Mouse (Mus musculus): ENCODE data around the gene Ctcf. TPM values are rescaled to one million over a fixed set of nuclear protein-coding genes. Genes with fewer than 3 reads are reported as not detected.

The Ctcf gene
- polyA plus RNA-seq, 1 experiment from 2014 or later = 42.2 TPM

GRCm38 (mm10) chr8:105694051-105694799 is 57.9 kb downstream of the Ctcf start:
- peak overlapping the region; percentile 45 for H3K4me3 ChIP-seq (ENCODE audit: low read depth, low read length)
- peak overlapping the region; percentile 11; the same call in 1 of the 2 replicates for H3K9ac ChIP-seq (ENCODE audit: low read depth, low read length)
- H3K27me3 ChIP-seq (replicated peaks; ENCODE audit: control insufficient read depth, insufficient read depth, low read length) = peaks cover 3% of the 10 kb centered on the region; the same call in 1 of the 2 replicates
- H3K4me1 ChIP-seq (replicated peaks; ENCODE audit: control insufficient read depth, insufficient read depth, low read length) = peaks cover 5% of the 10 kb centered on the region; the same call in 1 of the 2 replicates
- H3K9me3 ChIP-seq (ENCODE audit: control insufficient read depth) = no peaks in the 10 kb centered on the region
- 0 out of 2 replicates have a peak, but pooled peaks have one; percentile 19 for TF ChIP-seq CTCF (IDR thresholded peaks at IDR 0.05; ENCODE audit: low read depth)
- 17% methylated on average over 38 of the region's 40 CpGs for WGBS
- peaks cover 25% of the 10 kb centered on the region; the same call in 1 of the 2 replicates for H3K36me3 ChIP-seq (ENCODE audit: control insufficient read depth, insufficient read depth)
- no peak overlapping the region for H3K27ac ChIP-seq (ENCODE audit: low read depth, low read length)
- peak overlapping the region; percentile 95 for H3K4me2 ChIP-seq (replicated peaks; ENCODE audit: low read depth)
- ATAC-seq = peak; percentile 17; the same call in 1 of the 2 replicates

DNA sequence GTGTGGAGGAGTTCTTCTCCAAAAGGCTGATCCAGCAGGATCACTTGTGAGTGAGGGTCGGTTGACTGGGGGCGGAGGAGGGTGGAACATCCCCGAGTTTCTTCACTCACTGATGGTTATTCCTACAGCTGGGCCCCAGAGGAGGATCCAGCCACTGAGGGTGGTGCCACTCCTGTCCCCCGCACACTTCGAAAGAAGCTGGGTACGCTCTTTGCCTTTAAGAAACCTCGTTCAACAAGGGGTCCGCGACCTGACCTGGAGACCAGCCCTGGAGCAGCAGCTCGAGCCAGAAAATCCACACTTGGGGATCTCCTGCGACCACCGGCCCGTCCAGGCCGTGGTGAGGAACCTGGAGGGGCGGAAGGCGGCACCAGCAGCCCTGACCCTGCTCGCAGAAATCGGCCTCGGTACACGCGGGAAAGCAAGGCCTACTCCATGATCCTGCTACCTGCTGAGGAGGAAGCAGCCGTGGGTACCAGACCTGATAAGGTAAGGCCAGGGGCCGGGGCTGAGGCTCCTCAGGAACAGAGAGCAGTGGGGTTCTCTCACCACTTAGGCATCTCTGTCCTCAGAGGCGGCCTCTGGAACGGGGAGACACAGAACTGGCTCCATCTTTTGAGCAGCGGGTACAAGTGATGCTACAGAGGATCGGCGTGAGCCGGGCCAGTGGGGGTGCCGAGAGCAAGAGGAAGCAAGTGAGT is 58.9 kb downstream of the Ctcf start:
- Histone ChIP-seq H3K9ac (ENCODE audit: low read depth, low read length) (no peak overlapping the region), H3K27me3 (replicated peaks; ENCODE audit: control insufficient read depth, insufficient read depth, low read length) (peaks cover 3% of the 10 kb centered on the region; the same call in 1 of the 2 replicates), H3K36me3 (ENCODE audit: control insufficient read depth, insufficient read depth) (peaks cover 25% of the 10 kb centered on the region; the same call in 1 of the 2 replicates), H3K4me2 (replicated peaks; ENCODE audit: low read depth) (no peak overlapping the region), H3K4me1 (replicated peaks; ENCODE audit: control insufficient read depth, insufficient read depth, low read length) (peaks cover 5% of the 10 kb centered on the region; the same call in 1 of the 2 replicates), H3K9me3 (ENCODE audit: control insufficient read depth) (no peaks in the 10 kb centered on the region), H3K27ac (ENCODE audit: low read depth, low read length) (no peak overlapping the region), H3K4me3 (ENCODE audit: low read depth, low read length) (no peak overlapping the region)
- 80% methylated on average over 30 of the region's 30 CpGs for WGBS
- no peak for TF ChIP-seq CTCF (IDR thresholded peaks at IDR 0.05; ENCODE audit: low read depth)
- no peak for ATAC-seq

DNA sequence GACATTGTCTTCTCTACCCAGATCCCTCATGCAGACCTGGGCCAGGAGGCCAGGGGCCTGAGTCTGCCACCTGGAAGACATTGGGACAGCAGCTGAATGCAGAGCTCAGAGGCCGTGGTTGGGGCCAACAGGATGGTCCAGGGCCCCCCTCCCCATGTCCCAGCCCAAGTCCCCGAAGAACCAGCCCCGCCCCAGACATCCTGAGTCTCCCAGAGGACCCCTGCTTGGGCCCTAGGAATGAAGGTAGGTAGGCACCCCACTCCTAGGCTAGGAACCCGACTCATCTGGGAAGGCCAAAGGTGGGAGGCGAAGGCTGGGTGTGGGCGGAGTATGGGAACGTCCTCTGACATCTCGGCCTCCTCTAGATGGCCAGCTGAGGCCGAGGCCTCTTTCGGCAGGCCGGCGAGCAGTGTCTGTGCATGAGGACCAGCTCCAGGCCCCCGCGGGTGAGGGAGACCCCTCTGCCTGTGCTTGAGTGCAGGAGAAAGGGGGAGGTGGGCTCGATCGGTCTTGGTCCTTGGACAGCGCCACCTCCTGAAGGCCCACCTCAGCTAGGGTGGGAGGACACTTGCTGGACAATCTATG is 60.9 kb downstream of the Ctcf start:
- H3K36me3 ChIP-seq (ENCODE audit: control insufficient read depth, insufficient read depth) = peaks cover 25% of the 10 kb centered on the region; the same call in 1 of the 2 replicates
- no peak for TF ChIP-seq CTCF (IDR thresholded peaks at IDR 0.05; ENCODE audit: low read depth)
- WGBS = 90% methylated on average over 17 of the region's 17 CpGs
- peaks cover 3% of the 10 kb centered on the region; the same call in 1 of the 2 replicates for H3K27me3 ChIP-seq (replicated peaks; ENCODE audit: control insufficient read depth, insufficient read depth, low read length)
- no peak overlapping the region for H3K4me2 ChIP-seq (replicated peaks; ENCODE audit: low read depth)
- H3K9ac ChIP-seq (ENCODE audit: low read depth, low read length) = no peak overlapping the region
- H3K4me3 ChIP-seq (ENCODE audit: low read depth, low read length) = no peak overlapping the region
- H3K4me1 ChIP-seq (replicated peaks; ENCODE audit: control insufficient read depth, insufficient read depth, low read length) = peaks cover 5% of the 10 kb centered on the region; the same call in 1 of the 2 replicates
- H3K9me3 ChIP-seq (ENCODE audit: control insufficient read depth) = no peaks in the 10 kb centered on the region
- H3K27ac ChIP-seq (ENCODE audit: low read depth, low read length) = no peak overlapping the region
- ATAC-seq = no peak

DNA sequence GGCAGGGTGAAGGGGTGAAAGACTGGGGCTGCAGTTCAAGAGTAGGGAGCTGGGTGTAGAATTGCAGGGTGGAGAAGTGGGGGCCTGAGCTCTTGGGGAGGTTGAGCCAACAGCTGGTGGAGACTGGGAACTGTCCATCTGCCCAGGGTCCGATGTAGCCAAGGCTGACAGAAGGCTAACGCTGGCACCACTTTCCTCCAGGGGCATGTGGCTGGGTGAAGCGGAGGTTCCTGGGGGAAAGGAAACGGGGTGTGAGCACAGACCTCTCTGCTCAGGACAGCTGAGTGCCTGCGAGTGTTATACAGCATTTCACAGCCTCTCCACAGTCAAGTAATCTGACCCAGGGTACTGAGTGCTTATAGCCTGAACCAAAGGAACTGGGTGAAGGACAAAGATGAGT is 62.4 kb downstream of the Ctcf start:
- ATAC-seq = no peak
- no peak overlapping the region for H3K27ac ChIP-seq (ENCODE audit: low read depth, low read length)
- WGBS = 96% methylated on average over 5 of the region's 5 CpGs

DNA sequence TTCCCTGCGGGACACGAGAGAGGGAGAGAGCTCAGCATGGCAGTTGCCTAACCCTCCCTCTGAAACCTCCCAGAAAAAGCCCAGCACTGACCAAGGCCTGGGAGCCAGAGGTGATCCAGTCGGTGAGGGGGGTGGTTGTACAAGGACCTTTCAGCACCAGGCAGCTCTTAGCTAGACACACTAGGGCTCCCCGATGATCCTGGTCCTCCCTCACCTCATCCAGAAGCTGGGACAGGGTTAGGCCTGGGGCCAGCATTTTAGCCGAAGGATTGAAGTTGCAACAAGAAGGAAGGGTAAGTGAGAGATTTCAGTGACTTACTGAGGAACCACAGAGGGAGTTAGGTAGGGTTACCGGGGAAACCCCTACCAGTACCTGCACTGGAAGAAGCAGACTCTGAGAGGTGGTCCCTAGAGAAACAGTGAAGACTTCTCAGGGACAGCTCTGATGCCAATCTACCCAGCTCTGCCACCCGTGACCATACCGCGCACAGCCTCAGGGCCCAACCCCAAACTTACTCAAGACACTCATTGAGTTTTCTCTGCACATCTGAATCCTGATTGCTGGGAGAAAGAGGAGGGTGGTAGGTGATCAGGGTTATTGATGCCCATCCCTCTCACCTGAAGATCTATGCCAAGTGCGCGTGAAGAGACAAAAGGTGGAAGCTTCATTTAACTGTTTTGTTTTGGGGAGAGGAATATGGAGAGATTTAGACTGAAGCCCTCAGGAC is 63.3 kb downstream of the Ctcf start:
- Histone ChIP-seq H3K4me1 (replicated peaks; ENCODE audit: control insufficient read depth, insufficient read depth, low read length) (no peaks in the 10 kb centered on the region; the same call in 1 of the 2 replicates), H3K4me2 (replicated peaks; ENCODE audit: low read depth) (peak overlapping the region; percentile 87), H3K9me3 (ENCODE audit: control insufficient read depth) (no peaks in the 10 kb centered on the region), H3K27me3 (replicated peaks; ENCODE audit: control insufficient read depth, insufficient read depth, low read length) (no peaks in the 10 kb centered on the region), H3K9ac (ENCODE audit: low read depth, low read length) (peak overlapping the region; percentile 47; the same call in 1 of the 2 replicates), H3K4me3 (ENCODE audit: low read depth, low read length) (peak overlapping the region; percentile 69), H3K27ac (ENCODE audit: low read depth, low read length) (no peak overlapping the region), H3K36me3 (ENCODE audit: control insufficient read depth, insufficient read depth) (peaks cover 25% of the 10 kb centered on the region; the same call in 1 of the 2 replicates)
- ATAC-seq = no peak
- TF ChIP-seq CTCF (IDR thresholded peaks at IDR 0.05; ENCODE audit: low read depth) = no peak
- WGBS = 91% methylated on average over 11 of the region's 11 CpGs

More for the DNA sequence above, 62.4 kb downstream of the Ctcf start:
- peaks cover 4% of the 10 kb centered on the region; the same call in 1 of the 2 replicates for H3K4me1 ChIP-seq (replicated peaks; ENCODE audit: control insufficient read depth, insufficient read depth, low read length)
- no peak overlapping the region for H3K4me3 ChIP-seq (ENCODE audit: low read depth, low read length)
- peaks cover 25% of the 10 kb centered on the region; the same call in 1 of the 2 replicates for H3K36me3 ChIP-seq (ENCODE audit: control insufficient read depth, insufficient read depth)
- no peak for TF ChIP-seq CTCF (IDR thresholded peaks at IDR 0.05; ENCODE audit: low read depth)
- peaks cover 3% of the 10 kb centered on the region; the same call in 1 of the 2 replicates for H3K27me3 ChIP-seq (replicated peaks; ENCODE audit: control insufficient read depth, insufficient read depth, low read length)
- no peak overlapping the region for H3K9ac ChIP-seq (ENCODE audit: low read depth, low read length)
- no peak overlapping the region for H3K4me2 ChIP-seq (replicated peaks; ENCODE audit: low read depth)
- no peaks in the 10 kb centered on the region for H3K9me3 ChIP-seq (ENCODE audit: control insufficient read depth)
